Mouse (Mus musculus): ENCODE results near the gene Ldha. TPM values are rescaled to one million over a fixed set of nuclear protein-coding genes. Genes with fewer than 3 reads are reported as not detected.
A peak's percentile ranks its signal among the peaks of the same experiment; 100 is the strongest.

Gene Ldha
- polyA plus RNA-seq, 1 experiment from 2014 or later: 1,988 TPM

DNA sequence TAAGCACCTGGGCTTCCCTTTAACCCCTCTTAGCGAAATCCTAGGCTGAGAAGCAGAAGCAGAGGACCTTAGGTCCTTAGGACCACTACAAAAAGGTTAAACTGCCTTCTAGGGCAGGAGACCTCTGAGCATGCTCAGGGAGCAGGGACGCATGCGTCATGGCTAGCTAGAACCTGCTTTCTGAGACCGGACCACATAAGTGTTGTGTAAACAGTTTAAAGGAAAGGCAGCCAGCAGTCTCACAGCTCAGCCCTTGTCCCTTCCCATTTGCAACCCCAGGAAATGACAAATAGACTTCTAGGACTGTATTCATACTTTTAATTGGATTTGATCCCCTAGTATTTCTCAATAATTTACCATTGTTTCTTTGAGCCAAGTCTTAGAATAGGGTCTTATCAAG lies 949 bp upstream of the Ldha start:
- Histone ChIP-seq H3K27me3 (ENCODE audit: insufficient read depth, low read length) (no peaks in the 10 kb centered on the region), H3K36me3 (replicated peaks; ENCODE audit: insufficient read depth, low read length) (no peaks in the 10 kb centered on the region), H3K4me2 (ENCODE audit: low read depth, low read length) (0 out of 2 replicates have a peak overlapping the region, but pooled peaks have one; percentile 1), H3K4me1 (ENCODE audit: insufficient read depth) (peaks cover 59% of the 10 kb centered on the region), H3K9me3 (ENCODE audit: low read length) (no peaks in the 10 kb centered on the region), H3K4me3 (ENCODE audit: low read depth, low read length) (no peak overlapping the region), H3K9ac (replicated peaks) (no peak overlapping the region), H3K27ac (ENCODE audit: low read depth) (peak overlapping the region; percentile 99)
- 48% methylated on average over 4 of the region's 4 CpGs for WGBS (ENCODE audit: insufficient replicate concordance)
- TF ChIP-seq EP300 (IDR thresholded peaks at IDR 0.05; ENCODE audit: low read depth) (no peak), CTCF (IDR thresholded peaks at IDR 0.05; ENCODE audit: low read depth) (no peak)
- ATAC-seq (no peak), DNase-seq (no peak)

DNA sequence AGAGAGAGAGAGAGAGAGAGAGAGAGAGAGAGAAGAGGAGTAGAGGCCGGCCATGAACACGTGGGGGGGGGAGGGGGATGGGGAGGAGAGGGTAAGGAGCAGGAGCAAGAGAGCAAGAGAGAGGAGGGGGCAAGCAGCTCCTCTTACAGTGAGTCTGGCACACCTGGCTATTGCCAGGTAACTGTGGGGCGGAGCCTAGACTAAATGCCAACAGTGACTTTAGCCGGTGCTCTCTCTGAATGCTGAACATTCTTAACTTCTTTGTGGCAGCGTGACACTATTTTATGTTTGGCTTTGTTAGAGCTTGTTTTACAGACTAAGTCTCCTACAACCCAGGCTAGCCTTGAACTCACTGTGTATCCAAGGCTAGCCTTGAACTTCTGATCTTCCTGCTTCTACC lies 1.0 kb downstream of the Ldha start:
- DNase-seq (no peak), ATAC-seq (no peak)
- H3K27ac ChIP-seq (ENCODE audit: low read depth): no peak overlapping the region
- no peaks in the 10 kb centered on the region for H3K36me3 ChIP-seq (replicated peaks; ENCODE audit: insufficient read depth, low read length)
- H3K4me2 ChIP-seq (ENCODE audit: low read depth, low read length): no peak overlapping the region
- H3K4me3 ChIP-seq (ENCODE audit: low read depth, low read length): no peak overlapping the region
- TF ChIP-seq EP300 (IDR thresholded peaks at IDR 0.05; ENCODE audit: low read depth) (no peak), CTCF (IDR thresholded peaks at IDR 0.05; ENCODE audit: low read depth) (no peak)
- peaks cover 58% of the 10 kb centered on the region for H3K4me1 ChIP-seq (ENCODE audit: insufficient read depth)
- H3K9me3 ChIP-seq (ENCODE audit: low read length): no peaks in the 10 kb centered on the region
- no peak overlapping the region for H3K9ac ChIP-seq (replicated peaks)
- no peaks in the 10 kb centered on the region for H3K27me3 ChIP-seq (ENCODE audit: insufficient read depth, low read length)
- 50% methylated on average over 5 of the region's 5 CpGs for WGBS (ENCODE audit: insufficient replicate concordance)

DNA sequence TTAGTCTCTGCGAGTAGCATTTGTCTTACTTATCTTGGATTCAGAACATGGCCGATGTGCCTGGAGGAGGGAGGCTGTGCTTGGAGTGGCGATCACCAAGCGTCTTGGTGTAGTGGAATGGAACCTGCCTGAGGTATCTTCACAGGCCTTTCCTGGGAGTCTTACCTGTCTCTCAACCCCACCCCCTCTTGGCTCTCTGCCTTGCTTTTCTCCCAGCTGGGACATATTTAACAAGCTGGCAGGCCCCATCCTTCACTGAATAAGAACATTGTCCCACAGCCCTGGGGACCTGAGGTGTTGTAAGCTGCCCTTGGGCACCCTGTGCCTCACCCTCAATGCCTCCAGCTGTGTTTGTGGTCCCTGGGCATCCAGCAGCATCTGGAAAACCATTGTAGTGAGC lies 2.3 kb downstream of the Ldha start:
- WGBS (ENCODE audit: insufficient replicate concordance): 88% methylated on average over 4 of the region's 4 CpGs
- Histone ChIP-seq H3K4me2 (ENCODE audit: low read depth, low read length) (no peak overlapping the region), H3K36me3 (replicated peaks; ENCODE audit: insufficient read depth, low read length) (peaks cover 5% of the 10 kb centered on the region), H3K9me3 (ENCODE audit: low read length) (no peaks in the 10 kb centered on the region), H3K27me3 (ENCODE audit: insufficient read depth, low read length) (no peaks in the 10 kb centered on the region), H3K27ac (ENCODE audit: low read depth) (no peak overlapping the region), H3K4me1 (ENCODE audit: insufficient read depth) (peaks cover 53% of the 10 kb centered on the region), H3K9ac (replicated peaks) (no peak overlapping the region), H3K4me3 (ENCODE audit: low read depth, low read length) (no peak overlapping the region)
- DNase-seq (no peak), ATAC-seq (no peak)
- TF ChIP-seq CTCF (IDR thresholded peaks at IDR 0.05; ENCODE audit: low read depth) (no peak), EP300 (IDR thresholded peaks at IDR 0.05; ENCODE audit: low read depth) (no peak)

DNA sequence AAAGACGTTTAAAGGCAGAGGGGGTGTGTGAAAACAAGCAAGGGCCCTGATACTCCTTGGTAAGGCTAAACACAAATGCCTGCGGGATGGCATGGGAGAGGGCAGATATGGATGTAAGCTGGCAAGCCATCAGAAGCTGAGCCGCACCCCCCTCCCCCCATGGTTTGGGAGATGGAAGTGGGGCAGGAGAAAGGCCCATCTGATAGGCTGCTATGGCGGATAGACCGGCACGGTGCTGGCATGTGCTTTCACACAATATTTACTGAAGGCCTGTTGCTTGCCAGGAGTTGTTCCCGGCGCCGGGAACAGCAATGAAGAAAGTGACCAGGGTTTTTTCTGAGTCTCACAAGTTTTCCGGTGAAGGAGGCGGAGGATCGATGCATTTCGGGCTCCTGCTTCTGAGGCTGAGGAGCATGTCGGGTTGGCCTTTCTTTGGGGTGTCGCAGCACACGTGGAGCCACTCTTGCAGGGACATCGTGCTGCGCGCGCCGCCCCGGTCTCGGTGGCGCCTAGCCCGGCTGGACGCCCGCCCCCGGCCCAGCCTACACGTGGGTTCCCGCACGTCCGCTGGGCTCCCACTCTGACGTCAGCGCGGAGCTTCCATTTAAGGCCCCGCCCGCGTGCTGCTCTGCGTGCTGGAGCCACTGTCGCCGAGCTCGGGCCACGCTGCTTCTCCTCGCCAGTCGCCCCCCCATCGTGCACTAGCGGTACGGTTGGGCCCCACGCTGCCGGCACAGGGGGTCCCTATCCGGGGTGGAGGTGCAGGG lies 4.1 kb downstream of the Ldha start:
- H3K27ac ChIP-seq (ENCODE audit: low read depth): peak overlapping the region; percentile 85
- H3K36me3 ChIP-seq (replicated peaks; ENCODE audit: insufficient read depth, low read length): peaks cover 22% of the 10 kb centered on the region
- H3K4me1 ChIP-seq (ENCODE audit: insufficient read depth): peaks cover 35% of the 10 kb centered on the region

DNA sequence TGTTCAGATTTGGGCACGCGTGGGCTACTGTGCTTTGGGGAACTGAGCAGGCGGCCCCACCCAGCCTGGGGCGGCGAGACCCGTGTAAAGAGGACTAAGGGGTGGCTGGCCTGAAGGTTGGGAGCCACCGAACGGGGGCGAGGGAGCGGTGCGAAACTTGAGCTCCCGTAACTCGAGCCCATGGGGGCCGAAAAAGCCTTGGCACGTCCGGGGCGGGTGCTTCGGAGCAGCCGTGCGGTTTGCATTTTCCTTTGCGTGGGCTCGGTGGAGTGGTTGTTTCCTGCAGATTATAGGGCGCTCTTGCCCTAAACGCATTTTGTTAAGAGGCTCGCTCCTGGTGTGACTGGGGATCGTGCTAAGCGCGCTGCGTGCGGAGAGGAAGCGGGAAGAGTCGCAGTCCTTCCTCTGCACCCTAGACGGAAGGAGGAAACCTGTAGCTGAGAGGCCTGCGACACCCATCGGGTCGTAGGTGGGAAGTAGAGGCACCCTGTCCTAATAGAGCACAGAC lies 4.8 kb downstream of the Ldha start:
- H3K9me3 ChIP-seq (ENCODE audit: low read length): no peaks in the 10 kb centered on the region
- peak overlapping the region; percentile 74 for H3K9ac ChIP-seq (replicated peaks)
- no peaks in the 10 kb centered on the region for H3K27me3 ChIP-seq (ENCODE audit: insufficient read depth, low read length)
- ATAC-seq (peak; percentile 3), DNase-seq (no peak)
- peaks cover 28% of the 10 kb centered on the region for H3K36me3 ChIP-seq (replicated peaks; ENCODE audit: insufficient read depth, low read length)
- 0% methylated on average over 36 of the region's 36 CpGs for WGBS (ENCODE audit: insufficient replicate concordance)
- peak overlapping the region; percentile 76 for H3K4me2 ChIP-seq (ENCODE audit: low read depth, low read length)
- peak overlapping the region; percentile 64 for H3K4me3 ChIP-seq (ENCODE audit: low read depth, low read length)
- peak overlapping the region; percentile 85 for H3K27ac ChIP-seq (ENCODE audit: low read depth)
- TF ChIP-seq CTCF (IDR thresholded peaks at IDR 0.05; ENCODE audit: low read depth): no peak
- TF ChIP-seq EP300 (IDR thresholded peaks at IDR 0.05; ENCODE audit: low read depth): 0 out of 2 replicates have a peak, but pooled peaks have one; percentile 7
- H3K4me1 ChIP-seq (ENCODE audit: insufficient read depth): peaks cover 29% of the 10 kb centered on the region

More for the DNA sequence above, 4.1 kb downstream of the Ldha start:
- H3K4me2 ChIP-seq (ENCODE audit: low read depth, low read length): peak overlapping the region; percentile 76
- no peaks in the 10 kb centered on the region for H3K9me3 ChIP-seq (ENCODE audit: low read length)
- peak overlapping the region; percentile 74 for H3K9ac ChIP-seq (replicated peaks)
- peak overlapping the region; percentile 64 for H3K4me3 ChIP-seq (ENCODE audit: low read depth, low read length)
- TF ChIP-seq CTCF (IDR thresholded peaks at IDR 0.05; ENCODE audit: low read depth): no peak
- TF ChIP-seq EP300 (IDR thresholded peaks at IDR 0.05; ENCODE audit: low read depth): no peak
- no peaks in the 10 kb centered on the region for H3K27me3 ChIP-seq (ENCODE audit: insufficient read depth, low read length)
- ATAC-seq (peak; percentile 88), DNase-seq (peak; percentile 93)
- WGBS (ENCODE audit: insufficient replicate concordance): under 1% methylated on average over 41 of the region's 51 CpGs

DNA sequence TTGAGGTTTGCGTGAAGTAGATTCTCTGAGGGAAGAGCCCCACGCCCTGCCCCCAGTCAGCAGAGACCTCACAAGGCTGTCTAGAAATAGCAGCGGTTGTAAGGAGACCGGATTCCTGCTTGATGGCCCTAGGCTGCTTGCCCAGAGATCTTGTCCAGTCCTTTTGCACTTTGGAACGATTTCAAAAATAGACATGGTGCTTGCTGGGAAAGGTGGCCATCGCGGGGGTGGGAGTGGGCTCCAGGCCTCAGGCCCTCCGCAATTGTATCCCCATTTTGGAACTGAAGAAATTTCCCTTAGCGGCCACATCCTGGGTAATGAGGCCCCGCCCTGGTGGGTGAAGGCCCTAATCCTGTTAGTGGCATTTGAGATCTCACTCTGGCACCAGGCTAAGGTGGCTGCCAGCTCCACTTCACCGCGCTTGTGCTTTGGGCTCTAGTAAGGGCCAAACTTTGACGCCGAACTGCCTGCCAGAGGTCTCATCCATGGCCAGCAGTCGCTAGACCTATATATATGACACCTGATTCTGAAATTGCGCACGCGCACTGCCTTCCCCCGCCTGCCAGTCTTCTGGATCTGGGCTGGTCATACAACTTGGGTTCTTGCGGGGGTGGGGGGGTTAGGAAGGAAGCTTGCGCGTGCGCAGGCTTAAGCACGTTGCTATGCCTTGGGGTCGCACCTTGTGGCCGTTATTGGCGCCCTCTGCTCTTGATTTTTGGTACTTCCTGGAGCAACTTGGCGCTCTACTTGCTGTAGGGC lies 5.4 kb downstream of the Ldha start:
- peak overlapping the region; percentile 64 for H3K4me3 ChIP-seq (ENCODE audit: low read depth, low read length)
- WGBS (ENCODE audit: insufficient replicate concordance): under 1% methylated on average over 28 of the region's 28 CpGs
- peak; percentile 18 for ATAC-seq

More for the DNA sequence above, 5.4 kb downstream of the Ldha start:
- H3K27ac ChIP-seq (ENCODE audit: low read depth): peak overlapping the region; percentile 85
- peak overlapping the region; percentile 74 for H3K9ac ChIP-seq (replicated peaks)
- peaks cover 22% of the 10 kb centered on the region for H3K4me1 ChIP-seq (ENCODE audit: insufficient read depth)
- H3K36me3 ChIP-seq (replicated peaks; ENCODE audit: insufficient read depth, low read length): peaks cover 34% of the 10 kb centered on the region
- H3K27me3 ChIP-seq (ENCODE audit: insufficient read depth, low read length): no peaks in the 10 kb centered on the region
- TF ChIP-seq CTCF (IDR thresholded peaks at IDR 0.05; ENCODE audit: low read depth): peak; percentile 54
- TF ChIP-seq EP300 (IDR thresholded peaks at IDR 0.05; ENCODE audit: low read depth): no peak
- peak; percentile 77 for DNase-seq
- H3K4me2 ChIP-seq (ENCODE audit: low read depth, low read length): peak overlapping the region; percentile 76
- no peaks in the 10 kb centered on the region for H3K9me3 ChIP-seq (ENCODE audit: low read length)

Measured in liver, postnatal 0 days (tissue).